Mouse (Mus musculus) forebrain, embryonic 10.5 days (tissue): ENCODE measurements around the gene March10. TPM values are rescaled to one million over a fixed set of nuclear protein-coding genes. Genes with fewer than 3 reads are reported as not detected.

Experiments
- DNase-seq: peaks from one replicate; pipeline ENCODE4 v3.0.0-alpha.2; 2017; ENCODE audit warnings: low spot score; ENCODE audit errors: extremely low spot score
- H3K27ac ChIP-seq: fragments of 300-500 bp; sonication (generic); 2 replicates; pipeline ENCODE4 v1.5.1; 2016; ENCODE audit warnings: mild to moderate bottlenecking
- H3K27me3 ChIP-seq: fragments of 300-500 bp; sonication (generic); 2 replicates; pipeline ENCODE4 v1.6.1; 2016; ENCODE audit warnings: mild to moderate bottlenecking; ENCODE audit not compliant: poor library complexity, severe bottlenecking
- H3K36me3 ChIP-seq: fragments of 300-500 bp; sonication (generic); replicated peaks from 2 replicates; pipeline ENCODE4 v1.6.1; 2016; ENCODE audit warnings: mild to moderate bottlenecking, moderate library complexity
- H3K4me1 ChIP-seq: fragments of 300-500 bp; sonication (generic); 2 replicates; pipeline ENCODE4 v1.6.1; 2016
- H3K4me3 ChIP-seq: fragments of 300-500 bp; sonication (generic); 2 replicates; pipeline ENCODE4 v1.5.1; 2016; ENCODE audit warnings: mild to moderate bottlenecking, moderate library complexity
- H3K9me3 ChIP-seq: fragments of 300-500 bp; sonication (generic); 2 replicates; pipeline ENCODE4 v1.6.1; 2016; ENCODE audit warnings: mild to moderate bottlenecking, moderate library complexity
- WGBS: fragments of 180-500 bp; shearing (Covaris S2); methylation state at CpG from one replicate; pipeline ENCODE4 v1.1.7; 2016; 5-methylcytosine and 5-hydroxymethylcytosine counted together
- polyA plus RNA-seq: library from polyadenylated mRNA; unstranded; fragments of >200 nt; fragmentation: Nextera tagmentation; extraction: Ambion mirVana; gene quantifications from 2 replicates; pipeline ENCODE4 v1.2.1, GENCODE M21; 2016

March10 gene
- polyA plus RNA-seq, 1 experiment from 2014 or later: 0.09 TPM

DNA sequence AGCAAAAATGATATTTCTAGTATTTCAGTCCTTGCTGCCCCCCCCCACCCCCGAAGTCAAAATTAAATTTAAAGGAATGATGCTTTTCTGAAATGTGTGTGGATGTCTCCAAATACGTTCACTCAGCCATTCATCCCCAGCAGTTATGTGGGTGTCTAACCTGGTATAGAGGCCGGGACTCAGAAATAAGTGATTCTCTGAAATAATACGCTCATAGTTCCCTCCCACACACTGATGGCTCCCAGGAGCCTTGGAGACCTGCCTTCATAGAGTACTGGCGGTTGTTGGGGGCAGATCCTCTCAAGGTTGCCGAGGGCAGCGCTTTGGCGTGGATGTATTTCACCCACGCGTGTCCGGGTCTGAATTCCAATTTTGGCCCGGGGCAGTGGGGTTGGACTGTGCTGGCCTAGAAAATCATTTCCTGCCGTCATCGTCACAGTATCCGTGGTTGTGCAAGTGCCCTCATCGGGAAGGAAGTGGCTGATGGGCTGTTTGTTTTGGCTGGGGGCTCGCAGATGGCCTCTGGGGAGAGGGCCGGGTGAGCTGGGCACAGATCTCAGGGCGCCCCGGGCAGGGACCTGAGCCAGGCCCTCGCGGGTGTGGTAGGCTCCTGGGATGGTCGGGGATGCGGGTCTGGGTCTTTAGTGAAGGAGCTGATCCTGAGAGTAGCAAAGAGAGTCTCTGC, 145.1 kb downstream of the March10 start:
- H3K4me1 ChIP-seq: peaks cover 63% of the 10 kb centered on the region
- H3K4me3 ChIP-seq: no peak overlapping the region
- H3K9me3 ChIP-seq: no peaks in the 10 kb centered on the region
- peaks cover 39% of the 10 kb centered on the region for H3K36me3 ChIP-seq
- DNase-seq: no peak
- WGBS: 78% methylated on average over 24 of the region's 24 CpGs
- peak overlapping the region; percentile 73 for H3K27ac ChIP-seq
- H3K27me3 ChIP-seq: no peaks in the 10 kb centered on the region

Other genes starting within 250 kb of the March10 start
- 19.1 and 20.4 TPM in 2 replicates for gene Mrc2, start 164.1 kb downstream of the March10 start, polyA plus RNA-seq
- gene Tanc2, start 133.3 kb upstream of the March10 start, polyA plus RNA-seq: 4.2 and 5.7 TPM in 2 replicates